8 mouse cellular contexts compared by ENCODE assay signal in genomic region chr8:125759022-125759421, GRCm38 (mm10). TPM values are rescaled to one million over a fixed set of nuclear protein-coding genes. Genes with fewer than 3 reads are reported as not detected.
DNase-seq lines count a peak whose midpoint lies in the region; ATAC-seq and TF ChIP-seq lines count a peak whose summit lies in the region.

No protein-coding gene starts in this region.

- WGBS in liver, embryonic 11.5 days = 46% methylated on average over 10 of the region's 10 CpGs

- no peak overlapping the region for H3K9ac ChIP-seq in liver, embryonic 11.5 days (ENCODE audit: low read depth, low read length)

- H3K9me3 ChIP-seq in liver, embryonic 11.5 days (ENCODE audit: control insufficient read depth, low read length) = no peaks in the 10 kb centered on the region

- H3K4me3 ChIP-seq in liver, embryonic 11.5 days (ENCODE audit: low read depth, low read length) = no peak overlapping the region
- H3K4me3 ChIP-seq in cortical plate, adult 2 months (ENCODE audit: insufficient read depth, low read length) = no peak overlapping the region

- peak; percentile 32 for TF ChIP-seq CTCF in cortical plate, adult 2 months (IDR thresholded peaks at IDR 0.05; ENCODE audit: extremely low read depth, insufficient read depth, low read length)

- peak; percentile 23 to 30 for DNase-seq in frontal cortex, postnatal 36 days (ENCODE audit: low spot score in 2 of 2)
- DNase-seq in frontal cortex, postnatal 14 days (ENCODE audit: low spot score in 2 of 2) = no peak
- DNase-seq in liver = peak; percentile 51
- DNase-seq in liver, embryonic 11.5 days (ENCODE audit: low spot score) = no peak
- peak; percentile 65 for DNase-seq in thymus, postnatal 25 days
- no peak for DNase-seq in urinary bladder, adult 2 months (ENCODE audit: low spot score)

- H3K27me3 ChIP-seq in liver, embryonic 11.5 days (replicated peaks; ENCODE audit: control insufficient read depth, insufficient read depth, low read length) = no peaks in the 10 kb centered on the region

- H3K4me2 ChIP-seq in liver, embryonic 11.5 days = no peak overlapping the region

- H3K27ac ChIP-seq in liver, embryonic 11.5 days (ENCODE audit: low read depth, low read length) = no peak overlapping the region
- H3K27ac ChIP-seq in cortical plate, adult 2 months (ENCODE audit: insufficient read depth, low read length) = no peak overlapping the region

- no peak; the same call in 1 of the 2 replicates for ATAC-seq in liver, embryonic 11.5 days (replicated peaks; ENCODE audit: low FRiP score)
- ATAC-seq in megakaryocyte, adult 5-6 weeks (ENCODE audit: poor library complexity, severe bottlenecking) = peak; percentile 83

- no peaks in the 10 kb centered on the region for H3K36me3 ChIP-seq in liver, embryonic 11.5 days (ENCODE audit: control insufficient read depth, insufficient read depth, low read length)

- no peak for TF ChIP-seq POLR2A in cortical plate, adult 2 months (IDR thresholded peaks at IDR 0.05; ENCODE audit: extremely low read depth, insufficient read depth, low read length)

- H3K4me1 ChIP-seq in liver, embryonic 11.5 days (replicated peaks; ENCODE audit: control insufficient read depth, insufficient read depth, low read length) = peaks cover 4% of the 10 kb centered on the region; the same call in 1 of the 2 replicates
- H3K4me1 ChIP-seq in cortical plate, adult 2 months (ENCODE audit: control insufficient read depth, insufficient read depth, low read length) = peaks cover 5% of the 10 kb centered on the region; the same call in 1 of the 2 replicates

RNA-seq across cellular contexts. Expression of gene Ntpcr, which starts 29.3 kb away (rescaled TPM):
- 36.7 and 38.2 TPM in 2 replicates for polyA plus RNA-seq in liver, embryonic 11.5 days (2014; fragmentation: Nextera tagmentation; extraction: Ambion mirVana)
- polyA plus RNA-seq in cortical plate, adult 2 months (2012; rRNA removed) = 58.5 and 59.7 TPM in 2 replicates
- 33.0 and 33.3 TPM in 2 replicates for total RNA-seq in megakaryocyte, adult 5-6 weeks (2015)
- 15.8 and 18.8 TPM in 2 replicates for total RNA-seq in megakaryocyte, adult 5-6 weeks (2017)
- 39.7 and 52.9 TPM in 2 replicates for polyA plus RNA-seq in urinary bladder, adult 2 months (2012; rRNA removed)

Comparison
In these comparisons a context has a peak if more than half of its experiments do, and no peak if none do; other contexts are left out.
1. DNase-seq: peak in frontal cortex, postnatal 36 days (2 of 2), liver (single experiment) and thymus, postnatal 25 days (single experiment); none in frontal cortex, postnatal 14 days (0 of 2), liver, embryonic 11.5 days (single experiment) and urinary bladder, adult 2 months (single experiment).